Mouse (Mus musculus) gastrocnemius, adult 8-10 months (tissue): Measurements from ENCODE around the gene Pla2g5. TPM values are rescaled to one million over a fixed set of nuclear protein-coding genes. Genes with fewer than 3 reads are reported as not detected.

ENCODE experiments used
- DNase-seq, 2 experiments: peaks; one replicate each; pipeline ENCODE4 v3.0.0; 2022; ENCODE audit warnings: low spot score in 2 of 2
- total RNA-seq, 4 experiments: library from RNA; stranded (reverse); gene quantifications; 2 replicates each; pipeline ENCODE4 v1.2.4; 2022

Gene Pla2g5
- total RNA-seq, 4 experiments from 2014 or later = 0.94 to 7.7 (median 3.9) TPM

- no peak for DNase-seq
Measured at GRCm38 (mm10) chr4:138800134-138800744, 63.0 kb downstream of the Pla2g5 start.

- no peak for DNase-seq
Measured at GRCm38 (mm10) chr4:138797217-138797570, 66.1 kb downstream of the Pla2g5 start.

DNA sequence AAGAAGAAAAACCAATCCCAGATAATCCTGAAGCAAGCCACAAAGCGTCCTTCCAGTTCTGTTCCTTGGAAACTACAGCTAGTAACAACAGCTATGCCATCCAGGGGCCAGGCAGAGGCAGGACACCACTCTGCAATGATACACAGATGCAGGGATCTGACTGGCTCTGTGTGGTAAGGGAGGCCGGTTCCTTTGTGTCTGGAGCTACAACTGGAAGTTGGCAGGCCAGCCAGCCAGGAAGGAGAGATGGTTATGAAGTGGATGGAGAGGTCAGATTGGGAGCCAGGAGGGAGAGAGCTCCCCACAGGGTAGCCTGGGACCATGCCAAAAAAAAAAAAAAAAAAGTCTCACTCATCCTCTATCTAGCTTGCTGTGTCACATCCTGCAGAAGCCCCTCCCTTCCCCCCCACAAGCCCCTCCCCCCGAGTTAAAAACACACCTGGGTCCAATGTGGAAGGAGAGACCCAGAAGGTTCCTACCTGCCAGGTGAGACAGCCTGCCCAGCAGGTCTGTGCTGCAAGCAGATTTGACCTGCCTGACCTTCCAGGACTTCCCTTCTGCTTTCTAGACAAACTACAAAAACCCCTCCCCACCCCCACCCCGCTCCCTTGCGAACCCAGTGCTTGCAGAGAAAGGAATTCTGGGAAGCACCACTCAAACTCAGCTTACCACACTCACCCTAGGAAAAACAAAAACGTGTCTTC, 66.6 kb downstream of the Pla2g5 start:
- no peak for DNase-seq

DNA sequence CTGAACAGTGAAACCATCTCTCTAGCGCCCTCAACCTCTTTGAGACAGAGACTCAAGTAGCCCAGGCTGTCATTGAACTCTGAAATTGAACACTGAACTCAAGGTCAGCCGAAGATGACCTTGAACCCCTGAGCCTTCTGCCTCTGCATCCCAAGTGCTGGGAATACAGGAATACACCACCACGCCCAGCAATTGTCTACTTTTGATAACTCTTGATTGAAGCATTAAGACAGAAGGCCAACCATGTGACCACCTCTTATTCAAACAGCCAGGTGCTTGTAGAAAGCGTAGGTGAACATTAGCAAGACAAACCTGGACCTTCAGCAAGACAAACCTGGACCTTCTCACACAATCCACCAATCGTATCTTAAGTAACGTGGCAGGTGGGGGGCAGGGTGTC, 68.9 kb downstream of the Pla2g5 start:
- no peak for DNase-seq

DNA sequence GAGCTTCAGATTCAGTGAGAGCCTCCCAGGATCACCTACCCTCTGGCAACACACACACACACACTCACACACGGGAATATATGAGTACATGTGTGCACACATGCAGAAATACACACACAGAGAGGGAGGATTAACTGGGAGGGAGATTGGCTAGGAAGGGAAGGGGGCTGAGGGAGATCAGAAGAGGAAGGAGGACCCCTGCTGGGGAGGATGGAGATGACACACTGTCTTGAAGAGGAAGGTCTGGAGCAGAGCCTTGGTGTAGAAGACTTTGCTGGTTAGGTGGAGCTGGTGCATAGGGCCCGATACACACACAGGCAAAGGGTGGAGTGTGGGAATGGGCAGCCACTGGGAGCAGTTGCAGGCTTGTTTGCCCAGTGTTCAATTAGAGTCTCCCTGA, 70.0 kb downstream of the Pla2g5 start:
- peak; percentile 24 to 25 for DNase-seq

GRCm38 (mm10) chr4:138792599-138792998, 70.7 kb downstream of the Pla2g5 start:
- DNase-seq = peak; percentile 16 to 35

DNA sequence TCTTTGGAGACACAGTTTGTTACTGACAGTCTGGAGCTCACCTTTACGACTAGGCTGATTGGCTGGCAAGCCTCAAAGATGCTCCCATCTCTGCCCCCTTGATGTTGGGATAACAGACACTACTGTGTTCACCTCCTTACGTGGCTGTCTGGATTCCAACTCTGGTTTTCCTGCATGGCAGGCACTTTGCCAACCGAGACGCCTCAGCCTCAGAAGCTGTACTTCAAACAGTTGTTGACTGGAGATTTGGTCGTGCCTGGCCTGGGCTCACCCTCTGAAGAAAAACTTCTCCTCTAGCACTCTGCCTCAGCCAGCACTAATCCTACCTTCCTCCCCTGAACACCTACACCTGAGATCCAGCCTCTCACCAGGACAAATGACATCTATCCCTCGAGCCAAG, 71.8 kb downstream of the Pla2g5 start:
- no peak for DNase-seq

DNA sequence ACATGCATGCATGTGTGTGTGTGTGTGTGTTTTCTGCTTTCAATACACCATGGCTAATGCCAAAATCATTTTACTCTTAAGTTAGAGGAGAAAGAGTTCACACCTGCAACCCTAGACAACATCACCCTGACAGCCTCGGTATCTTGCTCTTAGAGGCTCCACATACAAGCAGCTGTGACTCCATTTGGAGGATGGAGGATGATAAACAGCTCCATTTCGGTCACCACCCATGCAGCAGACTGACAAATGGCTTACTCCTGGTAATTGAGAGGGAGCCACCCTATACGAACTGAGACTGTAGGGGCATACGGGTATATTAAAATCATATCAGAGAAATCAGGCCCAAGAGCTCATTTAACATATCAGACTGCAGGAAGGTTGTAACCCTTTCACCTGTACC, 74.9 kb downstream of the Pla2g5 start:
- DNase-seq = no peak

DNA sequence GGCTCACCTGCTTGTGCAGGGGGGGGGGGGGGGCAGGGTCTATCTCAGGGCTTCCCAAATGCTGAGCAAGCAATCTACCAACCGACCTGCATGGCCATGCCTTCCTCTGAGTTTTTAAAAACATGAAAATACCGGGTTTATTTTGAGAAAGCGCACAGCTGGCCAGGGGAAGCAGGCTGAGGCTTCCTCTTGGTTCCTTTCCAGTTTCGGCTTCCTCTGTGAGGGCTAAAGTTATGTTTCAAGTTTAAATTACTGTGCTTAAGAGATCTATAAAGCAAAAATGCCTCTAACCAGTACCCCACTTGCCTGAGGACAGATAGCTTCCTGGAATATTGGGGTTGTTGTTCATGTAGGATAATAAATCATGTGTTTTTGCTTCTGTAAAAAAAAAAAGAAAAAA, 77.1 kb downstream of the Pla2g5 start:
- no peak for DNase-seq

DNA sequence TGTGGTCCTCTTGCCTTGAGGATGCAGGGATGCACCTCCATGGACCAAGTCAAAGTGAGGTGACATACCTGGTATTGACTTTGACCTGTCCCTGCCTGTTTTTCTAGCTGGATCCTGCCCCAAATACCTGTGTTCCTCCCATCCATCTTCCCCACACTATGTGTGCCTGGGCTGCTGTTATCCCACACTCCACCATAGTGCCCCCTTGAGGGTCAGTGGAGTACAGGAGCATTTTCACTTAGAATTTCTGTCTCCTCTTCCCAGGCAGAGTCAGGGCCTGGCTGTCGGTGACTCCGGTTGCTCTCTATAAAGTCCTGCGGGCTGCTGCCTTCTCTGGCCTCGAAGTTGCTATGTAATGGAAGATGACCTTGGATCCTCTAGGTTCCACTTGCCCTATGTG, 77.6 kb downstream of the Pla2g5 start:
- DNase-seq = no peak

- DNase-seq = peak; percentile 17 to 29
Measured at GRCm38 (mm10) chr4:138782098-138782497, 81.2 kb downstream of the Pla2g5 start.

DNA sequence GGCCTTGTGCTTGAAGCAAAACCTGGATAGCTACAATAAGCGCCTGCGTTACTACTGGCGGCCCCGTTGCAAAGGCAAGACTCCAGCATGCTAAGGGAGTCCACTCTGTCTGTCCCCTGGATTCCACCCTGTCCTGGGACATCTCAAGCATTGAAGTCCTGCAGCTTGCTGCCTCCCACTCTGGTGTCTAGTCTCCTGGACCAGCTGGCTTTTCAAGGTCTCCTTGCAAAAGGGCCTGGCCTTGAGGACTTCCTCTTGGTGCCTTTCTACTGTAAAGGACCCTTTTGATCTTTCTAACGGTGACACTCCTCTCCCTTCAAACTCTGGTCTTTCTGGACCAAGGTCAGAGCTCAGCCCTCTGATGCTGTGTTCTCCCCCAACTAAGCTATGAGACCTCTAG, 83.0 kb downstream of the Pla2g5 start:
- DNase-seq = no peak

- DNase-seq = no peak
Measured at GRCm38 (mm10) chr4:138777417-138778407, 85.6 kb downstream of the Pla2g5 start.

- DNase-seq = no peak
Measured at GRCm38 (mm10) chr4:138775435-138775834, 87.8 kb downstream of the Pla2g5 start, which contains the start of gene Pla2g2d. TSS of gene Pla2g2d (plus strand) at chr4:138775735.

DNA sequence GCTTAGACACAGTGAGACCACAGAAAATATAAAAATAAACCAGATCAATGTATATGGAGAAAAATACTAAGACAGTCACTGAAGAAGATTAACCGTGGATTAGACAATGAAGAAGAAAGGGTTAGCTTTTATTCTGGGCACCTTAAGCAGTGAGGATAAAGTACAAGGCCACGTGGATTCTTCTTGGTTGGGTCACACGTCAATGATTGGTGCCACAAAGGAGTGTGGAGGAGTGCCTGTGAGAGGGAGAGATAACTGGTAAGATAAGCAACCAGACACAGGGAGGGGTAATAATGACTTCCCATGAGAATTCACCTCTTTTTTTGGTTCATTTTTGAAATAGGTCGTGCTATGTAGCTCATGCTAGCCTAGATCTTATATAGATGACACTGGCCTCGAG, 90.9 kb downstream of the Pla2g5 start:
- DNase-seq = no peak

DNA sequence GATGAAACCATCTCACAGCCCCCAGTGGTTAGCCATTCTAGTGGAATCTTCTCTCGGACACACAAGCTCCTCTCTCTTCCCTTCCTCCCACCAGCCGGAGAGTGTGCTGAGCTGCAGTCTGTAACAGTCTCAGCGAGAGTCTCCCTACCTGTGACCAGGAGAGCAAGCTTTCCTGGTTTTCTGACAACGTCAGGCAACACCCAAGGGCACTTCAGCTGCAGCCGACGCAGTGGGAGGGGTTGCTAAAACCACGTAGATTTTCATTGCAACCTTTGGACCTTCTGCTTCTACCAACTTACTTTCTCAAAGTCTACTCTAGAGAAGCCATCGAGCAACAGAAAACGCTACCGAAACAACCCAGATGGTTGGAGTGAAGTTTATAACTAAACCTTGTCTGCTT, 91.3 kb downstream of the Pla2g5 start:
- no peak for DNase-seq

DNA sequence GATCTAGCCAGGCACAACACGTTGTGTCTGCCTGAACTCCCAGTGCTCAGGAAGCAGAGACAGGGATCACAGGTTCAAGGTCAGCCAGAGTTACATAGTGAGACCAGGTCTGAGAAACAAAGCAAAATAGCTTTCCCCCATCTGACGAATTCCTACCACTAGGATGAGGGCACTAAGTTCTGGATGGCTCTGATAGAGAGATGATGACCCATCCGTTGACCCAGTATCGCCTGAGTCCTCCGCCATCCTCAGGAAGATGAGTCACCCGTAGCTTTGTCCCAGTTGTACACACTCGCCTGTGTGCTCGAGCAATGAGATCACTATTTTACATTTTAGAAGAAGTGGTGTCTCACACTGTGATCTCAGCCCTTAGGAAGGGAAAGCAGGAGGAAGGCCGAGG, 101.0 kb downstream of the Pla2g5 start:
- DNase-seq = no peak

GRCm38 (mm10) chr4:138757416-138757815, 105.9 kb downstream of the Pla2g5 start, which contains the start of gene Pla2g2f:
TSS of gene Pla2g2f (minus strand) at chr4:138757626.
- DNase-seq = no peak

DNA sequence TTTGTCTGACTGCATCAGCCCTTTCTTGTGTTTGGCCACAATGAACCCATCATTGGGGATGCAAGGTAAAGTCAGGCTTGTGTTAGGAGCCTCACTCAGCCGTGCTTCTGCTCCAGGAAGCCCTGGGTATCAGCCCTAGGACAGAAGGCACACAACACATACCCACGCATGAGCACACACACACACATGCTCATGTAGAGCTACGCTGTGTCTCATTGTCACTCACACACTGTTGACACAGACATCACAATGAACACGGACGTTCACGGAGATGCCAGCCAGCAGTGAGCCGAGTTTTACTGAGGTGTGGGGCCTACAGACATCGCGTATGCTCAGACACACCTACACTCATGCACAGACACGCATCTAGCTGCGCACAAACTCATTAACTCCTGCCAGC, 107.3 kb downstream of the Pla2g5 start:
- DNase-seq = no peak

GRCm38 (mm10) chr4:138755439-138755838, 107.8 kb downstream of the Pla2g5 start:
- DNase-seq = no peak

- no peak for DNase-seq
Measured at GRCm38 (mm10) chr4:138754432-138754831, 108.8 kb downstream of the Pla2g5 start.

DNA sequence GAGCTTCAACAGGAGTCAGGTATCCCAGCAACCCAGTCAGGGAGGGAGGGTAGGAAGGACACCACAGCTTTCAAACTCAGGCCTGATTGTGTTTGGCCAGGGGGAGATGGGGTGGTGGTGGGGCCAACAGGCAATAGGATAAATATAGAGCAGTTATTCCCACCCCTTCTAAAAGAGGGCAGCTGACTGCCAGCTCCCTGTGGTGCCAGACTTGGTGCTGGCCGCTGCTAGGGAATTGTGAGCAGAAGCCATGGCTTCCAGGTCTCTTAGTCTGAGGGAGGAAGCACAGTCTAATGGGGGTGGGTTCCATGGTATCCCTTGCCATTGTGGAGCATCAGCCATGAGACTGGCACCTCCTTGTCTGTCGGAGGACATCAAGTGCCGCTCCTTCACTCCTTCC, 109.7 kb downstream of the Pla2g5 start:
- no peak for DNase-seq
